Mouse (Mus musculus): ENCODE measurements at regions not wholly inside any gene's neighbourhood (a gene's known extent, or its start where the extent isn't known, plus 50 kb on each side); places are given as distances from the start of the nearest gene placed in this dataset.

DNA sequence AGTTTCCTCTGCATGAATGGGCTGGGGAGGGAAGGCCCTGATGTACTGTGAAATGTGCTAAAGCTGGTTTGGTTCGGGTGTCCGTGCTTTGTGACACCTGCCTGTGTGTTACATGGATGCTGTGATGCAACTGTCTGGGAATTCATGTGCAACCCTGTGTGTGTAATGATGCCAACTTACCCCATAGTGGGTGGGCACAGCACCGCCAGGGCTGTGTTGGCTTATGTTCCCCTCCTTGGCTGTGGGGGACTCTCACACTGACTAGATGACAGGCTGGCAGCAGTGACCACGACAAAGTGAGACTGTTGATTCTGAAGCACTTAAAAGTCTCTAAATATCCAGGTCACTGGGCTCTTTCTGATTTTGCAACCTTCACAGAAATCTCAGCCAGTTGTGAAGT lies 212.2 kb downstream of the En1 start:
- TF ChIP-seq CTCF (IDR thresholded peaks at IDR 0.05; ENCODE audit: borderline replicate concordance, extremely low read depth, insufficient read depth, insufficient read length) (no peak), POLR2A (IDR thresholded peaks at IDR 0.05; ENCODE audit: borderline replicate concordance, extremely low read depth, insufficient read depth, insufficient read length, poor library complexity, severe bottlenecking) (no peak)
